Mouse (Mus musculus) liver (tissue): ENCODE results near the gene Abhd12.
"Not testable (repeated sequence)": the region's sequence is repeated elsewhere in the genome, so short reads cannot be mapped to it uniquely, and the experiment has no call there.

ENCODE experiments used
- DNase-seq: peaks from one replicate; pipeline ENCODE4 v3.0.0-alpha.2; 2020; ENCODE audit warnings: mixed read lengths

The Abhd12 gene

GRCm38 (mm10) chr2:150909429-150910039 is 5.0 kb upstream of the Abhd12 start:
- peak; percentile 97 for DNase-seq

DNA sequence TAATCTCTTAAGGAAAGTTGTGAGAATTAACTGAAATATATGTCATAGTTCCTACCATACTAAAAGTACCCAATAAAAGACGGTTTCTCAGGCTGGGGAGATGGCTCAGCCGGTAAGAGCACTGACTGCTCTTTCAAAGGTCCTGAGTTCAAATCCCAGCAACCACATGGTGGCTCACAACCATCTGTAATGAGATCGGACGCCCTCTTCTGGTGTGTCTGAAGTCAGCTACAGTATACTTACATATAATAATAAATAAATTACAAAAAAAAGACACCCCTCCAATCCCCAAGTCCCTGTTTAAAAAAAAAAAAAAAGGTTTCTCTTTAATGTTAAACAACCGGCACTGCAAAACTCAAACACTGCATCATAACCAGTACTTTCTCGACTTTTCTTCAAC is 4.3 kb upstream of the Abhd12 start:
- not testable (repeated sequence) for DNase-seq

DNA sequence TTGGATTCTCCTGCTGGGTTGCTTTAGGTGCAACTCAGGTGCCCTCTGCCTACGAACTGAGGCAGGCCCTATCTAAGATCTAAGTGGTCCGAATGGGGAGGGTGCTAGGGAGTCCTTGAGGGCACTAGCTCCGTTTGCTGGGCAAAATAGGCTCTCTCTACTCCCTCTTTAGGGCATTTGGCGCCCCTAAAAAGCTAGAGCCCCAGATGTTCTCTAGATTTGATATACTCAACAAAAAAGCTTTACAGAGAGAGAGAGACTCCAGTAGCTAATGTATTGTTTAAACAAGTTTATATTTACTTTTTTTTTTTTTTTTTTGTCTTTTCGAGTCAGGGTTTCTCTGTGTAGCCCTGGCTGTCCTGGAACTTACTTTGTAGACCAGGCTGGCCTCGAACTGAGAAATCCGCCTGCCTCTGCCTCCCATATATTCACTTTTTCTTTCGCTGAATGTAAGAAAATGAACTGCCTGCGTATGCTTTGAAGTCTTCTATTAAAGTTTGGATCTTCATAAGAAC is 452 bp upstream of the Abhd12 start, which contains the start of gene Gins1:
Gene Gins1, plus strand, starts transcription at position 465 of the 515 bp plus-strand sequence.
- DNase-seq: no peak

DNA sequence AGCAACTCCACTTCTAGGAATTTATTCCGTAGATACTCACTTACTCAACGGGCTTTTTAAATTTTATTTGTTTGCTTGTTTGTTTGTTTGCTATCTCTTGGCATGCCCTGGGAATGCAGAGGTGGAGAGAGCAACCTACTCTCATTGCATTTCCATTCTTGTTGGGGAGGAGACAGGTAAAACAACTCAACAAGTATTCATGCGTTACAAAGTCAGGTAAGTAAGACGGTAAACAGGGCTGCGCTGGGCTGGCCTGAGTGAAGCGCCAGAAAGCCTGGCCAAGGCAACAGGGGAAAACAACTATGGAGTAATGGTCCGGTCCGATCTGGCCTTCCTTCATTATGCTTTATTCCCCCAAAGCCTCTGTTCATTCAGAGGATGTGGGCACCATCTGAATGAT is 2.2 kb downstream of the Abhd12 start:
- DNase-seq: no peak

DNA sequence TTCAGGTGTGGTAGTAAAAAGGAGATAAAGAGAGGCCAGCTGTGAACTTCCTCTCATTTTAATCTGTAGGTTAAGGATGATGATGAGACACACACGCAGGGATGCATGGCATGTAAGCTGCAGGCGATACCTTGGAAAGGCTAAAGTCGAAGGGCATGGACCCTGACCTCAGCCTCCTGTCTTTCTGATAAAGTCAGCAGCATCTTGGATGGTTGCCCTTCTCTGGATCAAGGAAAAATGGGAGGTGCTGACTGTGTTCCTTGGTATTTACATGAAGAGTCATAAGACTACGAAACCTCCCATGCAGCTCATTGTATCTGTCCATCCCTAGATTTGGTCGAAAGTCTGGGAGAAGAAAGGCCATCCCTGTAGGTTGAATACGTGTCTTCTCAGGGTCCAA is 4.2 kb downstream of the Abhd12 start:
- no peak for DNase-seq

DNA sequence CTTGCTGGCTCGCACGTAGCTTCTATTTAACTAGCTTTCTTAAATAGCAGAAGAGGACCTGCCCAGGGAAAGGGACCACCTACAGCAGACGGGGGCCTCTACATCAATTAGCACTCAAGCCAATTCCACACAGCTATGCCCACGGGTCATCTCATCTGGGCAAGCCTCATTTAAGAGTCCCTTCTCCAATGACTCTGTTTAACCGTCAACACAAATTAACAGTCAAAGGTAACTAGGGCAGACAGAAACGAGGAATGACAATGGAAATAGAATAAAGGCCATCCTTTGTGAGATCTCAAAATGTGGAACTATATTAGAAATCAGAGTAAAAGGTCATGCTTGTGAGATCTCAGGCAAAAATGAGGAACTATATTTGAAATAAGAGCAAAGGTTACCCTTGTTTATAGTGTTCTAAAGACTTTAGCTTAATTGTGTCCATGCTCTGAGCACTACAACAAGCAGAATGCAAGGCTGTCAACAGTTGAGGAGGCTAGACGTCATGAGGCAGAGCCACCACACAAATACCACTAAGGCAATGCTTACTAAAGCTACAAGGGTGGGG is 8.8 kb downstream of the Abhd12 start:
- no peak for DNase-seq

DNA sequence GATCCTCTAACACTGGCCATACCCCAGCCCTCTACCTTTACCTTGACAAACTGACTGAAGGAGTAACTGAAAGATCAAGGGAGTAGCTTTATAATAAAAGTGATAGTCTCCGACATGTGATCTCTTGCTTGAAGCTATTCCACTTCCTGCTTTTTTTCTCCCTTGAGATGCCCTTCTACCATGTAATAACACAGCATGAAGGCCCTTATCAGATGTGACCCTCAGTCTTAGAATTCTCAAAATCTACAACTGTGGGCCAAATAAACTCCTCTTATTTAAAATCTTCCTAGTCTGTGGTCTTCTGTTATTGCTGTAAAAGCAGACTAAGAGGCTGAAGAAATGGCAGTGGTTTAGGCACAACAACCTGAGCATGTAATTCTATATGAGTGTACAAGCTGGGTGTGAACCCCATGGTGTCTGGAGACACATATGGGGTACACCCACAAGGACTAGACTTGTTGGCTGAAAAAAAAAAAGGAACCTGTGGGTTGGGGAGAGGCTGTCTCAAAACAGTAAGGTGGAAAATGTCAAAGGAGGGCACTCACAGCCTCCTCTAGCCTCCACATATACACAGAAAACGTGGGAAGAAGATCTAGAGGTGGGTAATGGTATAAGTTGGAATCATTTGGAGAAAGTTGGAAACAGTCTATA is 9.8 kb downstream of the Abhd12 start:
- DNase-seq: no peak

- no peak for DNase-seq
These were observed 17.2 kb downstream of the Abhd12 start for GRCm38 (mm10) chr2:150887370-150887769.

DNA sequence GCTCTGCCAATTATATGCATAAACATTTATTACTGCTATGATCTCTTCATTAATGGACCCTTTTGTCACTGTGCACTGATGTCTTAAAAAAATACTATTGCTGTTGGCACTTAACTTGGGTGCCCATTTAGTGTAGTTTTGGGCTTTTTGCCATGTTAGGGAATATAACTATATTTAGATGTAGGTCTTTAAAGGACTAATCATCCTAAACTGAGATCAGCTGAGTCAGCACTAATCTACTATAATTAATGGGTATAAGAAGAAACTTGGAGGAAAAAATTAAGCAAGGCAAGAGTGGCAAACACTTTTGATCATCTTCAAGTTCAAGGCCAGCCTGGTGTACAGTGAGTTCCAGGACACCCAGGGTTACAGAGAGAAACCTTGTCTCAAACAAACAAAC is 18.2 kb downstream of the Abhd12 start:
- no peak for DNase-seq

DNA sequence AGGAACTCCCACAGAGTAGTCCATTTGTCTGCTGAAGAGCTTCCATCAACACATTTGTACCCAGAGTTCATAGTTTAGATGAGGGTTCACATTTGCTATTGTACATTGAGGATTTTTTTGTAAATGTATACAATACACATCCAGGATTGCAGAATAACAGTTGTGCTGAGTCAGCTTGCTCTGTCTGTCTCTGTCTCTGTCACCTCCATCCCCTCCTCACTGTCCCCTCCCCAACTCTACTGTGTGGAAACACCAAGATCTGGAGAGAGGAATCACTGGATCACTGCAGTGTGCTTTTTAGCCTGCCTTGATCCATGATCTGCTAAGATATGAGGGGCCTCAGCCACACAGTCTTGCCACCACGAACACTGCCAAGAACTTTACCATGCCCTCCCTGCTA is 18.7 kb downstream of the Abhd12 start:
- no peak for DNase-seq

- no peak for DNase-seq
These were observed 19.8 kb downstream of the Abhd12 start for GRCm38 (mm10) chr2:150884779-150885110.

- no peak for DNase-seq
These were observed 20.3 kb downstream of the Abhd12 start for GRCm38 (mm10) chr2:150884075-150884778.

DNA sequence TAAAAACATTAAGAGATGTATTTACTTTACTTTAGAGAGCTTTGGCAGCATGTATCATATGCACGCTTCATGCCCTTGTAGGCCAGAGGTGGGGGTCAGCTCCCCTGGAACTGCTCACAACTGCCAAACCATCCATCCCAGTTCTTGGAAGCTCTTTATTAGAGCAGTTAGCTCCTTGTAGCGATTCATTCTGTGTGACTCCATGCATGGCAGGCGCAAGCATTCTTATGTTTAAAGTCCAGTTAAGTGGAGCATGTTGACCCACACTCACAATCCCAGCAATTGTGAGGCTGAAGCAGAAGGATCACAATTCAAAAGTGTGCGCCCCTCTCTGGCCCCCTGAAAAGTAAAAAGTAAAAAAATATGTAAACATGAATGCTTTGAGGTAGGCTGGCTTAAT is 27.0 kb downstream of the Abhd12 start:
- no peak for DNase-seq

DNA sequence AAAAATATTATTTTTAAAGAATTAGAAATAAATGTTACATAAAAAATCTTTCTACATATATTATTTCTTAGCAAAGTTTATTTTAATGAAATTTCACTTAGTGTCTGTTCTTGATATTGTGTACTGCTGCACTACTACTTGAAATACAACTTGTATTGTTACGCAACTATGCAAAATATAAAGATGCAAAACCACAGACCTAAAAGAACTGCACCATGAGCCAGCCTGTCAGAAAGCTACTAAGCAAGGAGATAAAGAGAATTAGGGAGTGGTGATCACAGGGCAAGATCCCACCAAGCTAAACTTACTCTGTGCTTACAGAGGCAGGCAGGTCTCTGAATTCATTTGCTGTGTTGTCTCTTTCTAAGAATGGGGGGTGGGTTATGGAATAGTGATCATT is 29.3 kb downstream of the Abhd12 start:
- DNase-seq: no peak

GRCm38 (mm10) chr2:150874508-150874907 is 30.0 kb downstream of the Abhd12 start:
- no peak for DNase-seq

DNA sequence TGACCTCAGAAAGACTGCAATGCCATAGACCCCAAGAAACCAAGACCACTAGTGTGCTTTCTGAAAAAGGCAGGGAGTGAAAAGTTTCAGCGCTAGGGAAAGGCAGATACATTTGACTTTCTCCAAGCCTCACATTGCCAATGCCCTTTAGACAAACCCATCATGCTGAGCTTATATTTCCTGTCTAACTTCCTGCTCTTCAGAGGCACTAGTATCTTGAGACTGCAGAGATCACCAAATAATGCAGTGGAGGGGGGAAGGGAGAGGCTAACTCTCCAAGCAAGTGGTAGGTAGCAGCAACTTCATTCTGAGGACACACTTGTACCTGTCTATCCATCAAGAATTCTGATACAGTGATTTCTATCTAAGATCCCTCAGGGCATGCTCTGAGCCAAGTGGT is 35.1 kb downstream of the Abhd12 start:
- no peak for DNase-seq

DNA sequence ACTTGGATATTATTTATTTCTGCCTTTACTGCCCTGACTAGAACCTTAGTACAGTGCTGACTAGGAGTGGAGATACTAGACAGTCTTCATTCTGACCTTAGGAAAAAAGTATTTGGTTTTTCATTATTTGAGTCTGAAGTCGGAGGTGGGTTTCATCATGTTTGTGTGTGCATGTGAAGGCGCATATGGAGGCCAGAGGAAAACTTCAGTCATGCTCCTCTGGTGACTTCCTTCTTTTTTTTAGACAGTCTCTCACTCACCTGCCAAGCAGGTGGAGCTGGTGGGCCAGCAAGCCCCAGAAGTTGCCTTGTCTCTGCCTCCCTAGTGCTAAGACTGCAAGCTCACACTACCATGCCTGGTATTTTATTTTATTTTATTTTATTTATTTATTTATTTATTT is 37.5 kb downstream of the Abhd12 start:
- no peak for DNase-seq

- no peak for DNase-seq
These were observed 43.4 kb downstream of the Abhd12 start for GRCm38 (mm10) chr2:150861128-150861527.

DNA sequence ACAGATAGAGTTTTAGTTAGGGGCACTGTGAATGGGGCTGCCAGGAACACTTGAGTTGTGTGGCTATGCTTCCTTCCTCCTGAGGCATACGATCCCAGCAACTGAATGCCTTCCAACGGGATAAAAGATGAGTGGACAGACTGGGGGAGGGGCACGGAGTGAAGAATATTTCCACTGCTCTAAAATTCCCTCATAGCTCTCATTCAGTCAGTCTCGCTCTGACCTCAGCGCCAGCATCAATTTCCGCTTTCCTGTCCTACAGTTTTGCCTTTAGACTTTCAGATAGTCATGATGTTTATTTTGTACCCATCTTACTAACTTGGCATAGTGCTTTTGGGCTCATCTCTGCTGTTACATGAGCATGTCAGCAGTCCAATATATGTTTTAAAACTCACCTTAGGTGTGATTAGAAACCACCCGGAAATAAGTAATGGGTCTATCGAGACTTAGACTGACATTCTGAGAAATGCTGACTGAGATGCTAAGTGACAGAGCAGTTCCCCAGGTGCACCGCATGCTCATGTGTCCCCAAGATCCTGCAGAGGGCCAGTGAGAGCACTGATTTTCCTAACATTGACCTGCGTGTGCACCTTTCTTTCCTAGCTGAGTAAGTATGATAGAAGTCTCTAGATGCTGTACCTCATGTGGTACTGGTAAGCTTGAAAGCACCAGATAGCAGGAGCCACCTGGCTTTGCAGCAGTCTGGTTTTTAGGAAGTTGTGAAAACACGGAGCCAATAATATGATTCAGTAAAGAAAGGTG is 44.7 kb downstream of the Abhd12 start:
- no peak for DNase-seq

DNA sequence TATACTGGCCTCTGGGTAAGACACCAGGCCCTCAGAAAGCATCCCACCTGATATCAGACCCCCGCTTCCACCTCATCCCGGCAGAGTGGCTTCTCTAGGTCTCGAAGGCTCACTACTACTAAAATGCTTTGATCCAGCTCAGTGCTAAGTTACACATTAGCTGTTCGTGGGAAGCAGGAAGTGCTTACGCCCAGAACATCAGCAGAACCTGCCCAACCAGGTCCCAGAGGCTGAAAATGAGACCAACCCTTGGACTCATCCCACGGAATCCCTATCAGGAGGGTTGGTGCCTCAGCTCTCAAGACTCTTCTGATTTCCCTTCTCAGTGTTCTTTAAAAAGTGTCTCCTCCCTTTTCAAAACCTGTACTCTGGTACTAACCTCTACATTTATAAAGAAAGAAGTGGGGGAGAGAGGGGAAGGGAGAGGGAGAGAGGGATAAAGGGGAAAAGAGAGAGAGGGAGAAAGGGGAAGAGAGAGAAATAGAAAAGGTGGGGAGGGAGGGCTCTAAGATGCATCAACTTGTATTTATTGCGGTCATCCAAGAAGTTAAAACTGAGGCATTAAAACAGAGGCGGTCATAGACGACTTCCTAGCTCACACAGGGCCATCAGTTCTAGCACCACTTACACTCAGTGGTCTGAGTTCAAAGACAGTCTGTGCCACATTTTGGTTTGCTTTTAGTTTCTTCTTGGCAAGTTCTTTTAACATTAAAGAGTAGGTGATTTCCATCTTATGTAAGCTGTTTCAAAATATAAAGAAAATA is 45.6 kb downstream of the Abhd12 start:
- no peak for DNase-seq

GRCm38 (mm10) chr2:150855186-150855585 is 49.4 kb downstream of the Abhd12 start:
- DNase-seq: no peak

DNA sequence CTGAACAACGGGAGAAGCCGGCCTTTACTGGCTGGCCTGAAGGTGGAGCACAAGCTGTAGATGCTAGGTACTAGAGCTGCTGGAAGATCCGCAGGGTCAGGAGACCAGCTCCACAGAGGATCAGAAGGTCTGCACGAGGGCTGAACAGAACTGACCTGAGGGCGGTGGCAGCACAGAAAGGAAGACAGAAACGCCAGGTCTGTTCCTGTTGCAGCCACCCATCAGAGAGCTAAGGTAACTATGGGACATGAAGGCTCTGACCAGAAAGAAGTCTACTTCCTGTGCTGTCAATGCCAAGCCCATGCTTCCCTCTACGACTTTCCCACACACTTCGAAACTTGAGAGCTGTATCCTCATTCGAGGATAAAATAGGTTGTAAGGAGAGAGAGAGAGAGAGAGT is 53.3 kb downstream of the Abhd12 start:
- DNase-seq: no peak
